Mouse (Mus musculus) heart, postnatal 0 days (tissue): ENCODE data around the gene Fam168a.

Source experiments
- CTCF ChIP-seq: IDR thresholded peaks from 2 replicates; pipeline ENCODE4 v1.5.1; 2016; ENCODE audit warnings: antibody characterized with exemption, control low read depth, low read depth
- EP300 ChIP-seq: IDR thresholded peaks from 2 replicates; pipeline ENCODE4 v1.6.1; 2016; ENCODE audit warnings: antibody characterized with exemption, low read depth

DNA sequence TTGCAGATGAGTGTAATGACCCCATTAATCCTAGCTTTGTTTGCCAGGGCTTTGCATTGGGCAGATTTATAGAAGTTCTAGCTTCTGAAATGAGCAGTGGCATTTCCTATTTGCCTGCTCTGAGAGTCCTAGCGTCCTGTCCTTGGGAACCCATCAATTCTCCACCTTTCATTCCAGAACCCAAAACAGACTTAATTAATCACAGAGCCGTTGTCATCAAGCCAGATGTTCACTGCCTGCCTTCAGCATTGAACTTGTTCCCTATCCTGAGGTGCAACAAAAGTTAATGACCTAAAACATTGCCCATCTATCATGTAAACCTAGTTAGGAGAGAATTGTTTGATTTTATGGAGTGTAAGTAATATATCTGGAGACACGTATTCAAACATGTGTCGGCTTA is 79.0 kb downstream of the Fam168a start:
- no peak for TF ChIP-seq CTCF
- no peak for TF ChIP-seq EP300
